15 mouse cellular contexts compared by ENCODE assay signal in the genomic region with DNA sequence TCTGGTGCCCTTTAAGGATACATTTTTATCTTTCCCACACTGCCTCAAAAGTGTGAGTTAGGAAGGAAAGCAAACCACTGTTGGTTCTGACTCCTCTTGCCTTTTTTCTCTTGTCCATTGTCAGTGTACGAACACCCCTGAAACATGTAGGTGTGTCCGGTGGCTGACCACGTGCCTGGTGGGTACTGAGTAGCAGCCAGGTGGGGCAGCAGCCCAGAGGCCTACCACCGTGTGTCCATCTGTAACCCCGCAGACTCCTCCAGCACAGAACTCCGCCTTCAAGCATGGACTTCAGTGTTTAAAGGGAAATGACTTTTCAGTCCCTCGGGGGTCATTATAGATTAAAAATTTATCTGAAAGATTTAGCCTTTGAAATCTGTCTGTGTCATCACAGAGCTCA. TPM values are rescaled to one million over a fixed set of nuclear protein-coding genes. Genes with fewer than 3 reads are reported as not detected.
A peak's percentile ranks its signal among the peaks of the same experiment; 100 is the strongest.
DNase-seq lines count a peak whose midpoint lies in the region; ATAC-seq and TF ChIP-seq lines count a peak whose summit lies in the region.
"Had no signal": no experiment of that assay in that cellular context is flagged by ENCODE, and none has a peak within 500 bp of the region (broad histone marks: within the 10 kb centered on the region; RNA-seq: fewer than 3 reads in every experiment).

No protein-coding gene starts in this region.

- no peak for DNase-seq in cerebellum, postnatal 4 days (ENCODE audit: low spot score in 2 of 2)
- DNase-seq in left cerebral cortex, adult 2 months (ENCODE audit: extremely low spot score in 1 of 2, low spot score in 2 of 2), result no peak
- DNase-seq in left cerebral cortex, adult 9 months (ENCODE audit: low spot score in 2 of 2), result no peak
- DNase-seq in cerebellum, adult 9-11 months, result peak; percentile 94
- no peak for DNase-seq in kidney, postnatal 36 days
- DNase-seq in embryo, embryonic 10 days (ENCODE audit: low spot score), result no peak
- DNase-seq: heart, adult 2 months; heart, postnatal 10 days; kidney, adult 11 months; right cerebral cortex, adult 18-20 months; thymus, postnatal 4 days had no signal

- H3K4me2 ChIP-seq in midbrain, embryonic 13.5 days (replicated peaks), result no peak overlapping the region
- H3K4me2 ChIP-seq: lung, embryonic 15.5 days had no signal

- peak; percentile 78 for ATAC-seq in cerebellum, adult (ENCODE audit: insufficient number of reproducible peaks, low FRiP score, low TSS enrichment)
- no peak for ATAC-seq in midbrain, embryonic 13.5 days

- H3K27me3 ChIP-seq in midbrain, embryonic 13.5 days, result no peaks in the 10 kb centered on the region
- H3K27me3 ChIP-seq: CH12.LX; lung, embryonic 15.5 days had no signal

- peak overlapping the region; percentile 74 for H3K27ac ChIP-seq in left cerebral cortex, adult 2 months
- H3K27ac ChIP-seq in midbrain, embryonic 13.5 days, result peak overlapping the region; percentile 75
- H3K27ac ChIP-seq: heart, adult 2 months; lung, embryonic 15.5 days had no signal

- H3K9ac ChIP-seq in midbrain, embryonic 13.5 days (replicated peaks), result no peak overlapping the region
- H3K9ac ChIP-seq: lung, embryonic 15.5 days had no signal

- no peaks in the 10 kb centered on the region for H3K9me3 ChIP-seq in midbrain, embryonic 13.5 days
- H3K9me3 ChIP-seq: lung, embryonic 15.5 days had no signal

- intact Hi-C loops in left cerebral cortex, adult 2 months (cut with DNase I), result loop anchor here (2.0 to 5.0 kb wide), 4 partner anchors 39 to 185 kb away; partner anchors contain the start of gene Gpr22

- peaks cover 4% of the 10 kb centered on the region; the same call in 1 of the 2 replicates for H3K36me3 ChIP-seq in midbrain, embryonic 13.5 days
- H3K36me3 ChIP-seq: lung, embryonic 15.5 days had no signal

- H3K4me3 ChIP-seq in left cerebral cortex, adult 2 months, result no peak overlapping the region
- no peak overlapping the region for H3K4me3 ChIP-seq in midbrain, embryonic 13.5 days (replicated peaks)
- H3K4me3 ChIP-seq: heart, adult 2 months; lung, embryonic 15.5 days had no signal

- peaks cover 32% of the 10 kb centered on the region for H3K4me1 ChIP-seq in midbrain, embryonic 13.5 days (replicated peaks)

- no peak for TF ChIP-seq CTCF in left cerebral cortex, adult 2 months (IDR thresholded peaks at IDR 0.05)

- 52% methylated on average over 7 of the region's 7 CpGs for WGBS in midbrain, embryonic 13.5 days

RNA-seq across cellular contexts. Expression of gene Hbp1, which starts 52.9 kb away (rescaled TPM):
- total RNA-seq in left cerebral cortex, adult 2 months (2021), result 10 to 100 TPM; 21.4 to 22.1 TPM
- polyA plus RNA-seq in midbrain, embryonic 13.5 days (2015; fragmentation: Nextera tagmentation; extraction: Ambion mirVana), result 70.4 and 78.0 TPM in 2 replicates
